ENCODE assay signal across 13 mouse cellular contexts in the genomic region with DNA sequence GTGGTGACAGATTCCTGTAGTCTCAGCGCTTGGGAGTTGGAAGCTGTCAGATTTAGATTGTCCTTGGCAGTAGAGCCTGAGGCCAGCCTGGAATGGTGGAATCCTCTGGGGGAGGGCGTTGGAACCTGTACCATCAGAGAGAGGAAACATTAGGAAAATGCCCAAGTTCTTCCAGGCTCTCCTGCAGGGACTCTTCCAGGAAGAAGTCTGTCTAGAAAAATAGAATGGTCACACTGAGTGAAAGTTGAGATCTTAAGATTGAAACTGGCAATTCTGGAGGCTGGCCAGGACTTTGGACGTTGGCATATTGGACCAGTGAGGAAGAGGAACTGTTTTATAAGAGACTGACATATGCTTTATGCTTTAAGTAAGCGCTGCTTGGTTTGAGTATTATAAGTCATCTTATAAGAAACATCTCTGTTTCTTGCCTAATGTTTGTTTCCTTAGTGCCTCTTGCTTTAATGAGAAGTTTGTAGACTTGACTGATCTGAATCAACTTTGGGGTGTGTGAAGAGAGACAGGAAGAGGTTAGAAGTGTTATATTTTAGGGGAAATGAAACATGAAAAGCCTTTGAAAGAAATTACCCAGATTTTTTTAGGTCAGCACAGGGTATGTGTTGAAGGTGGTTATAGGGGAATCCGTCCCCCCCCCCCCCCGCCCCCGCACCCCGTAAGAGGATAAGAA. TPM values are rescaled to one million over a fixed set of nuclear protein-coding genes. Genes with fewer than 3 reads are reported as not detected.
DNase-seq lines count a peak whose midpoint lies in the region; ATAC-seq and TF ChIP-seq lines count a peak whose summit lies in the region.
"Had no signal": no experiment of that assay in that cellular context is flagged by ENCODE, and none has a peak within 500 bp of the region (broad histone marks: within the 10 kb centered on the region; RNA-seq: fewer than 3 reads in every experiment).

No protein-coding gene starts in this region.

- no peaks in the 10 kb centered on the region for H3K9me3 ChIP-seq in forebrain, embryonic 16.5 days (ENCODE audit: control insufficient read depth, low read length)
- H3K9me3 ChIP-seq: embryonic facial prominence, embryonic 15.5 days; liver, embryonic 15.5 days; midbrain, embryonic 12.5 days had no signal

- peak; percentile 33 for DNase-seq in gastrocnemius, adult 2 months
- no peak for DNase-seq in gastrocnemius, postnatal 36 days
- peak; percentile 61 for DNase-seq in thymus, postnatal 0 days (ENCODE audit: low spot score)
- DNase-seq in thymus, postnatal 10 days (ENCODE audit: low spot score in 2 of 2), result no peak
- DNase-seq in induced T-regulatory cell, adult 2 months (ENCODE audit: low read depth), result peak; percentile 80
- no peak for DNase-seq in lung, postnatal 36 days
- no peak for DNase-seq in layer of hippocampus, adult 8-10 months (ENCODE audit: low spot score in 2 of 2)
- DNase-seq: heart, postnatal 14 days had no signal

- no peaks in the 10 kb centered on the region for H3K27me3 ChIP-seq in forebrain, embryonic 16.5 days (replicated peaks; ENCODE audit: control insufficient read depth, insufficient read depth, low read length)
- H3K27me3 ChIP-seq: CH12.LX; embryonic facial prominence, embryonic 15.5 days; liver, embryonic 15.5 days; midbrain, embryonic 12.5 days had no signal

- no peak overlapping the region for H3K4me3 ChIP-seq in gastrocnemius, adult 2 months
- H3K4me3 ChIP-seq in forebrain, embryonic 16.5 days (replicated peaks; ENCODE audit: low read length), result no peak overlapping the region
- H3K4me3 ChIP-seq: embryonic facial prominence, embryonic 15.5 days; liver, embryonic 15.5 days; midbrain, embryonic 12.5 days had no signal

- intact Hi-C loops in gastrocnemius, adult 2 months (cut with DNase I), result no loop called here
- intact Hi-C loops in gastrocnemius, postnatal 36 days (cut with DNase I), result no loop called here

- WGBS in forebrain, embryonic 16.5 days, result 92% methylated on average over 8 of the region's 8 CpGs

- TF ChIP-seq CTCF in gastrocnemius, adult 2 months (IDR thresholded peaks at IDR 0.05), result no peak

- no peak overlapping the region for H3K4me2 ChIP-seq in forebrain, embryonic 16.5 days (ENCODE audit: low read length)
- H3K4me2 ChIP-seq: embryonic facial prominence, embryonic 15.5 days; liver, embryonic 15.5 days; midbrain, embryonic 12.5 days had no signal

- no peaks in the 10 kb centered on the region for H3K36me3 ChIP-seq in forebrain, embryonic 16.5 days (ENCODE audit: control insufficient read depth, insufficient read depth)
- H3K36me3 ChIP-seq: embryonic facial prominence, embryonic 15.5 days; liver, embryonic 15.5 days; midbrain, embryonic 12.5 days had no signal

- H3K9ac ChIP-seq in forebrain, embryonic 16.5 days (replicated peaks; ENCODE audit: low read depth, low read length), result no peak overlapping the region
- H3K9ac ChIP-seq: embryonic facial prominence, embryonic 15.5 days; liver, embryonic 15.5 days; midbrain, embryonic 12.5 days had no signal

- H3K27ac ChIP-seq in gastrocnemius, adult 2 months, result peak overlapping the region; percentile 24
- no peak overlapping the region for H3K27ac ChIP-seq in forebrain, embryonic 16.5 days (ENCODE audit: low read length)
- H3K27ac ChIP-seq: embryonic facial prominence, embryonic 15.5 days; liver, embryonic 15.5 days; midbrain, embryonic 12.5 days had no signal

- ATAC-seq in forebrain, embryonic 16.5 days, result no peak

- peaks cover 7% of the 10 kb centered on the region for H3K4me1 ChIP-seq in forebrain, embryonic 16.5 days (replicated peaks; ENCODE audit: control insufficient read depth, insufficient read depth, low read length)

RNA-seq across cellular contexts. Expression of a gene that starts 2.6 kb away (rescaled TPM):
- 10 to 100 TPM; 19.3 to 20.1 TPM for total RNA-seq in gastrocnemius, adult 2 months (2021)
- 10 to 100 TPM; 14.8 to 17.2 TPM for total RNA-seq in gastrocnemius, postnatal 36 days (2021)
- 21.8 and 27.1 TPM in 2 replicates for polyA plus RNA-seq in thymus, postnatal 0 days (2015; fragmentation: Nextera tagmentation; extraction: Ambion mirVana)
- 28.8 and 31.2 TPM in 2 replicates for polyA plus RNA-seq in forebrain, embryonic 16.5 days (2015; fragmentation: Nextera tagmentation; extraction: Ambion mirVana)
- total RNA-seq in layer of hippocampus, adult 8-10 months (2022), result 10 to 100 TPM; 72.3 to 83.6 (median 75.0) TPM

RNA-seq across cellular contexts. Expression of a gene that starts 15.3 kb away (rescaled TPM):
- 1 to 10 TPM; 5.2 to 8.8 TPM for total RNA-seq in gastrocnemius, adult 2 months (2021)
- total RNA-seq in gastrocnemius, postnatal 36 days (2021), result 1 to 10 TPM; 5.4 to 5.7 TPM
- 58.7 and 63.8 TPM in 2 replicates for polyA plus RNA-seq in thymus, postnatal 0 days (2015; fragmentation: Nextera tagmentation; extraction: Ambion mirVana)
- polyA plus RNA-seq in forebrain, embryonic 16.5 days (2015; fragmentation: Nextera tagmentation; extraction: Ambion mirVana), result 59.5 and 65.5 TPM in 2 replicates
- total RNA-seq in layer of hippocampus, adult 8-10 months (2022), result 10 to 100 TPM; 23.8 to 31.5 (median 25.8) TPM

Comparison
In these comparisons a context has a peak if more than half of its experiments do, and no peak if none do; other contexts are left out.
1. DNase-seq: peak in gastrocnemius, adult 2 months (single experiment), thymus, postnatal 0 days (single experiment) and induced T-regulatory cell, adult 2 months (single experiment); none in gastrocnemius, postnatal 36 days (0 of 2), thymus, postnatal 10 days (0 of 2), lung, postnatal 36 days (single experiment) and layer of hippocampus, adult 8-10 months (0 of 2).